Mouse (Mus musculus) midbrain, embryonic 14.5 days (tissue): ENCODE data around the gene Olfr768. TPM values are rescaled to one million over a fixed set of nuclear protein-coding genes. Genes with fewer than 3 reads are reported as not detected.
"Not testable (repeated sequence)": the region's sequence is repeated elsewhere in the genome, so short reads cannot be mapped to it uniquely, and the experiment has no call there.

Experiments used
- ATAC-seq: fragments of 200-750 bp; cut with Nextera tagmentation; 2 replicates; pipeline ENCODE4 v1.8.0; 2017; ENCODE audit warnings: moderate number of reproducible peaks, moderate library complexity; ENCODE audit not compliant: low FRiP score, low TSS enrichment
- DNase-seq: peaks from one replicate; pipeline ENCODE4 v3.0.0-alpha.2; 2015
- H3K27ac ChIP-seq: fragments of 300-500 bp; sonication (generic); replicated peaks from 2 replicates; pipeline ENCODE4 v1.5.1; 2014; ENCODE audit warnings: mild to moderate bottlenecking, low read depth, low read length, moderate library complexity
- H3K27me3 ChIP-seq: fragments of 300-500 bp; sonication (generic); 2 replicates; pipeline ENCODE4 v1.6.1; 2014; ENCODE audit warnings: low read length, control low read depth, mixed read lengths; ENCODE audit not compliant: control insufficient read depth, insufficient read depth
- H3K36me3 ChIP-seq: fragments of 300-500 bp; sonication (generic); 2 replicates; pipeline ENCODE4 v1.6.1; 2014; ENCODE audit warnings: low read length, control low read depth; ENCODE audit not compliant: control insufficient read depth, insufficient read depth
- H3K4me1 ChIP-seq: fragments of 300-500 bp; sonication (generic); 2 replicates; pipeline ENCODE4 v1.6.1; 2014; ENCODE audit warnings: mild to moderate bottlenecking, antibody characterized with exemption, low read length, control low read depth; ENCODE audit not compliant: control insufficient read depth, insufficient read depth
- H3K4me2 ChIP-seq: fragments of 300-500 bp; sonication (generic); 2 replicates; pipeline ENCODE4 v1.6.1; 2014; ENCODE audit warnings: mild to moderate bottlenecking, low read length, moderate library complexity
- H3K4me3 ChIP-seq: fragments of 300-500 bp; sonication (generic); replicated peaks from 2 replicates; pipeline ENCODE4 v1.5.1; 2014; ENCODE audit warnings: low read depth, low read length
- H3K9ac ChIP-seq: fragments of 300-500 bp; sonication (generic); replicated peaks from 2 replicates; pipeline ENCODE4 v1.6.1; 2014; ENCODE audit warnings: mild to moderate bottlenecking, low read length, moderate library complexity
- H3K9me3 ChIP-seq: fragments of 300-500 bp; sonication (generic); 2 replicates; pipeline ENCODE4 v1.6.1; 2016; ENCODE audit warnings: low read length, control low read depth, mixed read lengths; ENCODE audit not compliant: control insufficient read depth
- WGBS: fragments of 180-500 bp; shearing (Covaris S2); extraction: QIAGEN DNeasy Blood & Tissue Kit; methylation state at CpG from one replicate; pipeline ENCODE4 v1.1.7; 2014; 5-methylcytosine and 5-hydroxymethylcytosine counted together
- polyA plus RNA-seq: library from polyadenylated mRNA; unstranded; fragments of >200 nt; fragmentation: Nextera tagmentation; extraction: Ambion mirVana; gene quantifications from 2 replicates; pipeline ENCODE4 v1.2.1, GENCODE M21; 2014

Gene Olfr768
- polyA plus RNA-seq, result not detected in 2 replicates

GRCm38 (mm10) chr10:129099275-129099674 is at the start of gene Olfr768:
Olfr768 (minus strand) TSS chr10:129099375.
- no peaks in the 10 kb centered on the region for H3K9me3 ChIP-seq
- DNase-seq (no peak), ATAC-seq (no peak)
- no peak within 1 kb of the TSS for H3K9ac ChIP-seq
- no peaks in the 10 kb centered on the region for H3K36me3 ChIP-seq
- no peak within 1 kb of the TSS for H3K4me3 ChIP-seq
- 82% methylated on average over 1 of the region's 1 CpGs for WGBS
- no peak within 1 kb of the TSS for H3K4me2 ChIP-seq
- H3K4me1 ChIP-seq, result no peaks in the 10 kb centered on the region
- no peak within 1 kb of the TSS for H3K27ac ChIP-seq
- H3K27me3 ChIP-seq, result no peaks in the 10 kb centered on the region

GRCm38 (mm10) chr10:129138898-129139297 is 39.7 kb upstream of the Olfr768 start, which contains the start of gene Olfr770:
Olfr770 (minus strand) TSS chr10:129138998.
- DNase-seq, result no peak
- no peaks in the 10 kb centered on the region for H3K9me3 ChIP-seq
- H3K27ac ChIP-seq, result no peak within 1 kb of the TSS
- H3K4me1 ChIP-seq, result no peaks in the 10 kb centered on the region
- no peak within 1 kb of the TSS for H3K4me3 ChIP-seq
- ATAC-seq, result no peak
- H3K9ac ChIP-seq, result no peak within 1 kb of the TSS
- H3K36me3 ChIP-seq, result no peaks in the 10 kb centered on the region
- no peaks in the 10 kb centered on the region for H3K27me3 ChIP-seq
- WGBS, result 88% methylated on average over 2 of the region's 2 CpGs
- no peak within 1 kb of the TSS for H3K4me2 ChIP-seq

- WGBS, result 86% methylated on average over 2 of the region's 2 CpGs
- no peak within 1 kb of the TSS for H3K9ac ChIP-seq
- no peak within 1 kb of the TSS for H3K4me2 ChIP-seq
- H3K36me3 ChIP-seq, result no peaks in the 10 kb centered on the region
- ATAC-seq (no peak), DNase-seq (no peak)
- no peaks in the 10 kb centered on the region for H3K4me1 ChIP-seq
- no peak within 1 kb of the TSS for H3K4me3 ChIP-seq
- H3K27me3 ChIP-seq, result no peaks in the 10 kb centered on the region
- no peaks in the 10 kb centered on the region for H3K9me3 ChIP-seq
- H3K27ac ChIP-seq, result no peak within 1 kb of the TSS
Measured at GRCm38 (mm10) chr10:129117761-129118160, 18.6 kb upstream of the Olfr768 start, which contains the start of gene Olfr769. Olfr769 (minus strand) TSS chr10:129117861.

GRCm38 (mm10) chr10:129115146-129115545 is 16.0 kb upstream of the Olfr768 start:
- H3K9me3 ChIP-seq, result no peaks in the 10 kb centered on the region
- 96% methylated on average over 3 of the region's 3 CpGs for WGBS
- no peaks in the 10 kb centered on the region for H3K27me3 ChIP-seq
- no peak overlapping the region for H3K9ac ChIP-seq
- ATAC-seq, result no peak
- no peak overlapping the region for H3K4me3 ChIP-seq
- no peaks in the 10 kb centered on the region for H3K4me1 ChIP-seq
- H3K36me3 ChIP-seq, result no peaks in the 10 kb centered on the region
- no peak for DNase-seq
- H3K4me2 ChIP-seq, result no peak overlapping the region
- H3K27ac ChIP-seq, result no peak overlapping the region

- Histone ChIP-seq H3K9me3 (no peaks in the 10 kb centered on the region), H3K9ac (no peak overlapping the region)
- 36% methylated on average over 3 of the region's 3 CpGs for WGBS
Measured at GRCm38 (mm10) chr10:129101231-129101630, 2.1 kb upstream of the Olfr768 start.

GRCm38 (mm10) chr10:129082810-129083209 is 16.4 kb downstream of the Olfr768 start, which contains the start of gene Olfr767:
Olfr767 (minus strand) TSS chr10:129082910.
- H3K9ac ChIP-seq, DNase-seq, H3K4me3 ChIP-seq, H3K27me3 ChIP-seq, H3K27ac ChIP-seq, H3K36me3 ChIP-seq, H3K4me1 ChIP-seq, H3K9me3 ChIP-seq, ATAC-seq, H3K4me2 ChIP-seq: not testable (repeated sequence)

More at GRCm38 (mm10) chr10:129101231-129101630, 2.1 kb upstream of the Olfr768 start:
- Histone ChIP-seq H3K27ac (no peak overlapping the region), H3K4me3 (no peak overlapping the region), H3K4me2 (no peak overlapping the region), H3K27me3 (no peaks in the 10 kb centered on the region), H3K36me3 (no peaks in the 10 kb centered on the region), H3K4me1 (no peaks in the 10 kb centered on the region)
- DNase-seq (no peak), ATAC-seq (no peak)

- H3K27me3 ChIP-seq, result no peaks in the 10 kb centered on the region
- 90% methylated on average over 2 of the region's 2 CpGs for WGBS
- H3K9ac ChIP-seq, result no peak within 1 kb of the TSS
- H3K4me1 ChIP-seq, result no peaks in the 10 kb centered on the region
- no peak within 1 kb of the TSS for H3K4me2 ChIP-seq
- no peak within 1 kb of the TSS for H3K27ac ChIP-seq
- no peaks in the 10 kb centered on the region for H3K9me3 ChIP-seq
- no peak for ATAC-seq
- no peak for DNase-seq
- no peaks in the 10 kb centered on the region for H3K36me3 ChIP-seq
- no peak within 1 kb of the TSS for H3K4me3 ChIP-seq
Measured at GRCm38 (mm10) chr10:129068877-129069276, 30.3 kb downstream of the Olfr768 start, which contains the start of gene Olfr766-ps1. Olfr766-ps1 (minus strand) TSS chr10:129068977.

GRCm38 (mm10) chr10:129049898-129050297 is 49.3 kb downstream of the Olfr768 start, which contains the start of gene Olfr765:
Olfr765 (minus strand) TSS chr10:129049998.
- H3K4me3 ChIP-seq, H3K9ac ChIP-seq, H3K27ac ChIP-seq, H3K4me2 ChIP-seq, H3K4me1 ChIP-seq, DNase-seq, ATAC-seq, H3K27me3 ChIP-seq, H3K9me3 ChIP-seq, H3K36me3 ChIP-seq: not testable (repeated sequence)
